Mouse (Mus musculus) cerebral cortex, adult 2 months (tissue): ENCODE measurements around the gene Neto2.

Source experiments
- WGBS: fragments of 180-500 bp; shearing (Covaris S2); methylation state at CpG from one replicate; pipeline ENCODE4 v1.1.7; 2018; 5-methylcytosine and 5-hydroxymethylcytosine counted together

Neto2 gene

GRCm38 (mm10) chr8:85700751-85701351 is at the start of gene Neto2:
Neto2 (minus strand) TSS chr8:85700924.
- WGBS, result 3% methylated on average over 59 of the region's 65 CpGs

DNA sequence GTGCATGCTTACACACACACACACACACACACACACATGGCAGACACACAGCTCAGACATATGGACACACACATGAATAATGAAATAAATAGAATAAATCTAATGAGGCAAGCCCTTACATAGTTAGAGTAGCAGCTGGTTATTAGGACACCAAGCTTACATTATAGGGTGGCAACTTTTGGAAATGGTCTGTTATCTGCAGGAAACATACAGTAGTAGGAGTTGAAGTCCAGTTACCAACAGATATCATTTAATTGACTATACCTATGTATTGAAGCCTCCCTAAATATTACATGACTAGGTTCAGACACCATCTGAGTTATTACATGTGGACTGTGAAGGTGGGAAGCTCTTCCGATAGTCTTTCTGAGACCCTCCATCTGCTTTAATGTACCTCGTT is 44.3 kb upstream of the Neto2 start:
- WGBS, result 98% methylated on average over 2 of the region's 2 CpGs

DNA sequence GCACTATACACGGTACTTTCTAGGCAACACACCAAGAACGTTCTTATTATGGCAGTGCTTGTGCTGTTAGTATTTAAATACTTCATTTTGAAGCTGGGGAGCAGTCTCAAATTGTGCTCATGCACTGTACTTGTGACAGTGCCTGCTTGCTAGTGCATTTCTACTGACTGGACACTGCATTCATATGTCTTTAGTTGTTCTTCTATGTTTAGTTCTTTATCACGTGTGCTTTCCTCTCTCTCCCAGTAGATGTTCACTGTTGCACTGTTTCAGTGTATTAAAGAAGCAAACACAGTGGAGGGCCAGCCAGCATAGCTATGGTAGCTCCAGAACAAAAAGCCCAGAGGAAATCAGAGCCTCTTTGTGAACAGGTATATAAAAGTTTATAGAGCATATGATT is 29.8 kb upstream of the Neto2 start:
- 44% methylated on average over 3 of the region's 3 CpGs for WGBS

DNA sequence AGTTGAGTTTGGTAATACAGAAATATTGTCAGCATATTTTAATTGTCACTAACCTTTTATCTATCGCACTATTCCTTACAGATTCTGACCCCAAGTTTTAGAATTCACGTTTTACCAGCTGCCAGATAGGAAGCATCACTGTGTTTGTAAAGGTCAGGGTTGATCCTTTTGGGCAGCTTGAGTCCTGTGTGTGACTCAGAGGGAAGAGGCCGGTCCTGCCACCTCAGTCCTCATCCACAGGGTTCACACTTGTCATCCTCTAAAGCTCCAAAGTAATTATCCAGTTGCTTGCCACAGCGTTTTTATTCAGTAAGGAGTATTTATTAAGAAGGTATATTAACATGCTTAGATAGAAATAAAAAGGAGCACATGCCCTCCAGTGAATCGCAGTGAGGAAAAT is 16.5 kb upstream of the Neto2 start:
- WGBS, result 89% methylated on average over 5 of the region's 5 CpGs

GRCm38 (mm10) chr8:85716696-85717095 is 16.0 kb upstream of the Neto2 start:
- WGBS, result 99% methylated on average over 4 of the region's 4 CpGs

- 84% methylated on average over 2 of the region's 2 CpGs for WGBS
Observed at GRCm38 (mm10) chr8:85706988-85707387, 6.3 kb upstream of the Neto2 start.

- WGBS, result 2% methylated on average over 80 of the region's 84 CpGs
Observed at GRCm38 (mm10) chr8:85700101-85700750, 498 bp downstream of the Neto2 start.

- WGBS, result 1% methylated on average over 6 of the region's 6 CpGs
Observed at GRCm38 (mm10) chr8:85699051-85699450, 1.7 kb downstream of the Neto2 start.

GRCm38 (mm10) chr8:85661995-85662394 is 38.7 kb downstream of the Neto2 start:
- 38% methylated on average over 5 of the region's 5 CpGs for WGBS

GRCm38 (mm10) chr8:85651201-85651600 is 49.5 kb downstream of the Neto2 start:
- 93% methylated on average over 2 of the region's 2 CpGs for WGBS

- WGBS, result 83% methylated on average over 4 of the region's 4 CpGs
Observed at GRCm38 (mm10) chr8:85644921-85645665, 55.6 kb downstream of the Neto2 start.

DNA sequence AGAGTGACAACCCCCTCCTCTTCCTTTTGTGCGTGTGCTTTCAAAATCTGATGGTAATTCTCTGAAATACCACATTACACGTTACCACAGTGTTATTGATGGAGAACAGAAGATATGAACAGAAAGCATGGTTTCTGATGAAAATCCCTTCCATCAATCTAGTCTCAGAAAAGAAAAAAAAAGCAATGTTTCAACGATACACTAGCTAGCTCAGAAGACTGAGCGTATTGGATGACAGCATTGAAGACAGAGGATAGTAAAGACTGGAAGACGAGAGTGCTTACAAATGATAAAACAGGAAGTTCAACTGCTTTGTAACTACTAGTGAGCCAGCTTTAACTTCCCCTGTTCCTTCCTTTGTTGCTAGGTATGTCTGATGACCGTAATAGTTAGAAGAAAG is 76.3 kb downstream of the Neto2 start:
- WGBS, result 88% methylated on average over 6 of the region's 6 CpGs

GRCm38 (mm10) chr8:85623246-85623645 is 77.5 kb downstream of the Neto2 start:
- 89% methylated on average over 5 of the region's 5 CpGs for WGBS

- WGBS, result 85% methylated on average over 3 of the region's 3 CpGs
Observed at GRCm38 (mm10) chr8:85618789-85619188, 81.9 kb downstream of the Neto2 start.

DNA sequence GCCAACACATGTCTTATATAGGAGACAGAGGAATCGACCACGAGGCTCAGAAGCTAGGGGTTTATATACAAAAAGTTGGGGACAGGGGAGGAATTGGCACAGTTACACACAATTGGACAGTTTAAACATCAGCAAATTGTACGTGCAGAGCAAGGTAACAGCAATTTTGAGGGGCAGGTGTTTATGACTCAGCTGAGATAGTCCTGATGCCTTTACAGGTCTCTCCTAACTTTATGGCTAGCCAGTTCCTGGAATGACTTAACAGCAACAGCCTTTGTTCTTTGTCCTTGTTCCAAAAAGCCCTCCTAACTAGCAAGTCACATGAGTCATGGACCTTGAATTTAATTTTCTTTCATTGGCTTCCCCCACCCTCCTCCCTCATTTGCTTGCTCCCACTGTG is 83.6 kb downstream of the Neto2 start:
- 91% methylated on average over 3 of the region's 3 CpGs for WGBS

DNA sequence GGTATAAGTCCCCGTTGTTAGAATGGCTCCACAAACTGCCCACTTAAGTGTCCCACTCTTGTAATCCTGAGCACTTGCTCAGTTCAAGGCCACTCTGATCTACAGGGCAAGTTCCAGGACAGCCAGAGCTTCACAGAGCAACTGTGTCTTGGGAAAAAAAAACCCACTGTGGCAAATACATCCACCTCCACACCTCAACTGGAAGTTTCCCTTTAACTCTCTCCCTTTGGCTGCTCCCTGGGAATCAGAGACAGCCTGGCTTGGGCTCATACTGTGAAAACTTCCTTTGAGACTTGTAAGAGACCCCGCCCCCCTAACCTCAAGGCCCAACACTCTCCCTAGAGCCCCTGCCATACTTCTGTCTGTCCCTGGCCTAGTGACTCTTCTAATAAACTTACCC is 91.9 kb downstream of the Neto2 start:
- 84% methylated on average over 2 of the region's 2 CpGs for WGBS

DNA sequence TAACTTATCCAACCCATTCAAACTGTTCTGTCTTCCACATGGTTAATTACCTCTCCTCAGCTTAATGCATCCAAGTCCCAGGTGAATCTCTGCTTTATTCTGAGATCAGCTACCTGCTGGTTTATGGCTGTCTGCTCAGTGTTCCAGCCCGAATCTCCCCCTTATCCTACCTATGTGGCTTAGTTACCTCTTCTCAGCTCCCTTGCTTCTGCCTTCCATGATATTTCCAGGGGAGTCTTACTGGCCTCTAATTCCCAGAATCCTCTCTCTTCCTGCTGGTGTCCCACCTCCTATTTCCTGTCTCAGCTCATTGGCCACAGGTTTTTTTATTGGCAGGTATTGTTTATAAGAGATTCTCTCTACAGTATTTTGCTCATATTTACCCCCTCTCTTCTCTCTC is 93.8 kb downstream of the Neto2 start:
- WGBS, result 86% methylated on average over 1 of the region's 1 CpGs

DNA sequence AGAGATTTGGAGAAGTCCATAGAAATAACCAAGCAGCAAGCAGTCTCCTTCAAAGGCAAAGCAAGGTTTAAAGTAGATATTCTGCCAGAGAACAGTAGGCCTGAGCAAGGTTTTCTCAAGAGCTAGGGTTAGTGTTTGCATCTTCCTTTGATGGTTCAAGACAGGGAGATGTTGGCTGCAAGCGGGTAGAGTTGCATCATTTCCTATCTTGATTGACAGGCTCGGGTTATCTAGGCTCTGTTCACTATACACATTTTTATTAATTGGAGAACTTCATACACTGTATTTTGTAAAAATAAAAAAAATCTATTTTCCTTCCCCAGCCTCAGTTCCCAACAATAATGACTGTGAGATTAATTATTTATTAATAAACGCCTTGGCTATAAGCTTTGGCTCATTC is 94.2 kb downstream of the Neto2 start:
- 89% methylated on average over 3 of the region's 3 CpGs for WGBS

DNA sequence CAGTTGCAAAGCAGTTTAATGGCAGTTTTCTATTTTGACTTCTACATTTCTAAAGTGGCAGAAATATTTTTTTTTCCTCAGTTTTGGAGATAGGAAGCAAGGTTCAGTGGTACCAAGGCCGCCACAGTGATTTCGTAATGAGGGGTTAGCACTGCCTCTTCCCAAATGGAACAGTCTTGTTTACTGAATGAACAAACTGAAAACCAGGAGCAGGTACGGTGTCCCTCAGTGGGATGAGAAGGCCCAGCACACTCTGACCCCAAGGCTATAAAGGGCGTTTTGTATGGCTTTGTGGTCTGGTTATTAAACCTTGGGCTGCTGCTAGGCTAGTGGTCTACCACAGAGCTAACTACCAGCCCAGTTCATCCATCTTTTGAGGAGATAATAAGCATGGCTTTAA is 96.5 kb downstream of the Neto2 start:
- WGBS, result 91% methylated on average over 4 of the region's 4 CpGs

DNA sequence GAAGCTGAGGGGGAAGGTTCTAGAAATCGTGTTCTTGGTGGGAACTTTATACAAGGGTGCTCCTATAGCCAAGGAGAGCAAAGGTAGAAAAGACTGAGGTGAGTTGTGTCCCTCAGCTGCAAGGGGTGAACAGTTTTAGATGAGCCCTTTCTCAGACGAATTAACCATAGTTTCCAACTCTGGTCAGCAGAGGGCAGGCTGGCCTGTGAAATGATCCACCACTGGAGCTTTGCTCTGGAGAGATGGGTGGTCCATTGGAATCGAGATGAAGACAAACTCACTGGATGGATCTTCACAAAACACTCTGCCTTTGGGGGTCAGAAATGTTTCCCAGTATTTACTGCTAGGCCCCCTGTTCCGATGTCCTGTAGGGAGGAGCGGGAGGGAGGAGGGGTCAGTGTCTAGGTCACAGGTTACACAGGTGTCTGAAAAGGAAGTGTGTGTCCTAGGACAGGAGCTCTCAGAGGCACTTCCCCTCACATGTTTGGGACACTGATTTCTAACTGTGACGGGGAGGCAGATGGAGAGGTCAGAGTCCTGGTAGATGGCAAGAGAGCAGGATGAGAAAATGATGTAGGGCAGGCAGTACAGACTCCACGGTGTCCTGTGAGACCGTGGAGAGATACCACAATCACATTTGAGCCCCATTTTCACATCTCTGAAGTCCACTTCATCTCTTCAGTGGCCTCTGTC is 97.4 kb downstream of the Neto2 start:
- 40% methylated on average over 8 of the region's 8 CpGs for whole genome bisulfite sequencing

DNA sequence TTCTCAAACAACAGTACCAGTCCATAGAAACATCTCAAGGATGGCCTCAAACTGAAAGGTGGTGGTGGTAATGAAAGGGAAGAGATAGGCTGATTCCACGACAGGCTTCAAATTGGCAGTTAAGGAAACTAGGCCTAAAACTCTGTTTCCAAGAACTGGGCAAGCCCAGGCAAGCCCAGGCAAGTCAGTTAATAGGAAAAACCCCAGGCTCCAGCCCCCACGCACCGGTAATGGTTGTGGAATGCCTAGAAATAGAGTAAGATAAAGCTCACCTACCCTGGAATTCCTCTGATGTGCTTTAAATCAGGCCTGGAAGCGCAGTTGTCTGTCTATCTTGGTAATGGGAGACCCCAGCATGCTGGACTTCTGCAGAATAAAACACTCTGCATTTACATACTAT is 98.0 kb downstream of the Neto2 start:
- WGBS, result 89% methylated on average over 4 of the region's 4 CpGs

- 88% methylated on average over 8 of the region's 8 CpGs for WGBS
Observed at GRCm38 (mm10) chr8:85601741-85602140, 99.0 kb downstream of the Neto2 start.
